Mouse (Mus musculus) embryo, embryonic 11 days (tissue): ENCODE data around the gene Sowaha.
"Not testable (repeated sequence)": the region's sequence is repeated elsewhere in the genome, so short reads cannot be mapped to it uniquely, and the experiment has no call there.

Experiments used
- DNase-seq: peaks from one replicate; pipeline ENCODE4 v3.0.0-alpha.2; 2015

Gene Sowaha

DNA sequence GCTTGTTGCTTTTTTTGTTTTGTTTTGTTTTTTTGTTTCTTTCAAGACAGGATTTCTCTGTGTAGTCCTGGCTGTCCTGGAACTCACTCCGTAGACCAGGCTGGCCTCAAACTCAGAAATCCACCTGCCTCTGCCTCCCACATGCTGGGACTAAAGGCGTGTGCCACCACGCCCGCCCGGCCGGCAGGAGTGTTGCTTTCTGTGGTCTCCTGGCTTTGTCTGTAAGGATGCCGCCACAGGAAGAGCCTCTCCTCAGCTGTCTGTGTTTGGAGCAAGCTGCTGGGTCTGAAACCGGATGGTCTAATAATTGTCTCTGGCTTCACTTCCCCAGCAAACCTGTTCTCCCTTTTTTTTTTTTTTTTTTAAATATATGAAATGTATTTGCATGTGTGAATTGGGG, 44.6 kb downstream of the Sowaha start:
- no peak for DNase-seq

DNA sequence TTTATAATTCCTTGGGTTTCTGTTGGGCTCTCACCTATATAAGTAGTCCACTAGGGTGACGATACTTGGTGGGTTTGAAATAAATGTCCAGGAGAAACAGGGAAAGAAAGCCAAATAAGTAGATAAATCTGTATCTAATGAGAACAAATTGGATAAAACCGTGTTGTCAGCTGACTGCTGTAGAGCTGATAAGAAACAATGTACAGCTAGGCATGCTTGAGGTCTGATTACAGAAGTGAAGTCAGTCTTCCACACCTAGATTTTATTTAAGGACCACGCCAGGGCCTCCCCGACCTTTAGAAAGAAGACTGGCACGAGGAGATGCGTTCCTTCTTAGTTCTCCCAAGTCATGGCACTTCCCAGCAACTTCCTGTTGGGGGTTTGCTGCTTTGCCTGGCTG, 47.0 kb downstream of the Sowaha start:
- no peak for DNase-seq

DNA sequence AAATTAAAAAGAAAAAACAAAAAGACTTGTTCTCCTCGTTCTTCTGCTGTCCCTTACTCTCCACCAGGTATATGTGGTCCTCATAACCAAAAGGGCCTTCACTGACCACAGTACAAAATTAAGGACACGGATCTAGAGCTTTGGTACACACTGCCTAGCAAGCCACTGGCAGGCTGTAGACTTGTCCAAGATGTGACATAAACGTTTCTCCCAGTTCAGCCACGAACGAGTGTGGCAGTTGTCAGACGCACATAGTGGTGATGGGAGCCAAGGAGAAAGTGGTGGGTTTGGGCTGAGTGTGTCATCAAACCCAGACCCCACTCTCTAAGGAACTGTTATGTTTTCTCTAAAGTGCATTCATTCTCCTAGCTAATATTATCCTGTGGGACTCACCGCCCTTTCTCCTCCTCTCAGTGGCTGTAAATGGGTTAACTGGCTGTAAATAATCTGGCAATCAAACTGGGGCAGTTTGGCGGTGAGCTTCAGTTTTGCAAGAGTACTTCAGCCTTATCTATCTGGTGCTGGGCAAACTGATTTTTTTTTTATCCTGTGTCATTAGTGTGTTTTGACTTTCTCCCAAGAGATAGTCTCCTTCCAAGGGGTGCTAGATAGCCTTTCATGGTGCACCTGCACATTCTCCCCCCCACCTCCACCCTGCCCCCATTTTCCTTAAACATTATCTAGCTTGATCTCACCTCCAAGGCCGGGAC, 48.6 kb downstream of the Sowaha start:
- no peak for DNase-seq

DNA sequence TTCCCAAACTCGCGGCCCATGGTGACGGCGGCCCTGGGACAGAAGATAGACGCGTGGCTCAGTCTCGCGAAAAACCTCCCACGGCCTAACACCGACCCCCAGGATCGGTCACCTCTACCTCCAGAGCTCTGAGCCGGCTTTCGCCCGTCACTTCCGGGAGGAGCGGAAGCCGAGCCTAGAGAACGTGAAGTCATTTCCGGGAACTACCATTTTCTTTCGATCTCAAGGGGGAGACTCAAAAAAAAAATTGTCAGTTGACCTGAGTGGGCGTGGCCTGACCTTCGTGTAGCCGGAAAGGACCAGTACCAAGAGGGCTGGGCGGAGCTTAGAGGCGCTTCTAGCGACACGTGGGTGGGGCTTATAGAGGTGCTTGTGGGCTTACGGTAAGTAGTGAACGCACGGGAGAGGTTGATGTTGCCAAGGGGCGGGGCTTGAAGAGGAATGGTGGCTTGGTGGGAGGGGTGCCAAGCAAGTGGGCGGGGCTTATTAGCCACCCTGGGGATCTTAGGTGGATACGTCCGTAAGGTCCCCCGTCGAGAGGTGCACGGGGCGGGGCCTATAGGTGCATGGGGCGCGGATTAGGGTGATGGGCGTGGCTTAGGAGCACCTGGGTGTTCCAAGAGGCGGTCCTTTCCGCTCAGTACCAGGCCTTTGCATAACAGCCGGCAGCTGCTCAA, 49.3 kb downstream of the Sowaha start, which contains the start of the genes Uqcrq and Gdf9:
Gene Uqcrq (minus strand): TSS at position 162 of the 677 bp plus-strand sequence.
Gene Gdf9 (plus strand): TSS at position 354 of the 677 bp plus-strand sequence.
- peak; percentile 100 for DNase-seq

DNA sequence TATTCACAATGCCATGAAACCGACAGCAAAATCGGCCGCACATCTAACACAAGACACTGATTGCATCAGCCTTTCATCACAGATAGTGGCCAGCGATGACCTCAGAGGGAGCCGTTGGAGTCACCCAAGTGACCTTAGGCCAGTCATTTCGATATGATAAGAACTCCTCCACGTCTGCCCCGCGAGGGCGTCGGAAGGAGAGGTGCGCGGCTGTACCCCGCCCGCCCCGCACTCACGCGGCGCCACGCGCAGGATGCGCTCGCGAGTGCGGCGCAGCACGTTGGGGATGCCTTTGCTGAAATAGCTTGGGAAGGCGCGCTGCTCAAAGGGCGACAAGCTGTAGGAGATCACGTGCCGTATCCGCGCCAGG, 49.8 kb downstream of the Sowaha start:
- no peak for DNase-seq

DNA sequence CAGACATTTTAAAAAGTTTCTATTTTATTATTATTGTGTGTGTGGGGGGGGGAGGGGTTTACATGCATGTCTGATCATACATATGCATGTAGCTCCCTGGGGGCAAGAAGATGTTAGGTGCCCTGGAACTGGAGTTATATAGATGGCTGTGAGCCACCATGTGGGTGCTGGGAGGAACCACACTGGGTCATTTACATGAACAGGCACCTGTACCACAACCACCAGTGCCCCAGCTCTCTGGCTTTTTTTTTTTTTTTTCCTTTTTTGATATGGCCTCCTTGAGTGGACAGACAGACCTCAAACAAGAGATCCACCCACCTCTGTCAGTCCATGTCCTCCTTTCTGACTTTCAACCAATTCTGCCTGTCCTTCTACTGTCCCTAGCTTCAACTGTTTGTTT, 50.9 kb downstream of the Sowaha start:
- no peak for DNase-seq

DNA sequence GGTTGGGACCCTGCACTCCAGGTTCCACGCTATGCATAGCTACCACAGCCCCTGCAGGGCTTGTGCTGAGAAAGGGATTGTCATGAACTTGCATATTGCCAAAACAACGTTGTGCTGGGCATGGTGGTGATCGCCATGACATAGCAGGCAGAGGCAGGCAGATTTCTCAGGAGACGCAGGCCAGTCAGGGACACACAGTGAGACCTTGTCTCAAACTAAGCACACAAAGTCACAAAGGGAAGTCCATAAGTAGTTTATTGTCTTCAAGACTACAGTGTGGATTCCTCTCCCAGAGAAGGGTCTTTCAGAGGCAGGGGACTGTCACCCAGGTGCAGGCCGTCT, 51.4 kb downstream of the Sowaha start:
- no peak for DNase-seq

DNA sequence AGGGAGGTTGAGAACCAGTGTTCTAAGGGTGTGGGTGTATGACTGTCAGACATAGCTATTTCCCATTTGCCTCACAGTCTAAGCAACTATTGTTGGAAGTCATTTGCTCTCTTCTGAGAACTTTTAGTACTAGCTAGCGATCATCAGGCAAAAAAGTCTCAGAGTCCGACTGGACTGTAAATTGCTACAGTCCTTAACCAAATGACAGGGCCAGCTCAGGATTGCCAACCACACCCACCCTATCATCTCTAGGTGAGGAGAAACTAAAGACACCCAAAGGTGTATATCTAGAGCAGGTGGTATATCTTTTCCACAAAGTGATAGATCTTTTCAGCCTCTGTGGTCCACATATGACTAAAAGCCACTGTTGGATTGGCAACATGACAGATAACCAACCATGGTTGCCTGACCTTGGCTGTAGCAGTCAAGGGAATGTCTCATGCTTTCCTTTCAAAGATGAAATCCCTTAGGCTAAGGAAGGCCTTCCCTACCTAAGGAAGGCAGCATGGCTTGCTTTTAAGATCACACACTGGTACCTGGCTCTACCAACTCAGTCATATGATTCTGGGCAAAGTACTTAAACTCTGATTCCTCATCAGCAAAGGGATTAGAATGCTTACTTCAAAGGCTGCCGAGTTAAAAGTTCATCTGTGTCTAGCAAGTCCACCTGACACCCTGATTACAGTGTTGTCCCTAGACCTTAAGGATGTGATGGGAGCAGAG, 51.9 kb downstream of the Sowaha start:
- DNase-seq: no peak

DNA sequence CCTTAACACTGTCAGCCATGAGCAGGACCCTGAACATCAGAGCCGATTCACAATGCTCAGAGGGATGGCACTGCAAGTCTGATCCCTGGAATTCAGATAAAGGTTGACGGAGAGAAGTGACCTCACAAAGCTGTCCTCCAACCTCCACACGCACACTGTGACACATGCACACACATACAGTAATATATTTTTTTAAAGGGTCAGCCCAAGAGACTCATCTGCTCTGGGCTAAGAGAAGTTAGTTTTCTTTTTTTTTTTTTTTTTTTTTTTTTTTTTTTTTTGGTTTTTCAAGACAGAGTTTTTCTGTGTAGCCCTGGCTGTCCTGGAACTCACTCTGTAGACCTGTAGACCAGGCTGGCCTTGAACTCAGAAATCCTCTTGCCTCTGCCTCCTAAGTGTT, 53.2 kb downstream of the Sowaha start:
- DNase-seq: not testable (repeated sequence)
